Mouse (Mus musculus) liver, embryonic 14.5 days (tissue): Measurements from ENCODE around the gene Scgb1c1. TPM values are rescaled to one million over a fixed set of nuclear protein-coding genes. Genes with fewer than 3 reads are reported as not detected.
"Not testable (repeated sequence)": the region's sequence is repeated elsewhere in the genome, so short reads cannot be mapped to it uniquely, and the experiment has no call there.

Experiments
- ATAC-seq: fragments of 200-750 bp; cut with Nextera tagmentation; 2 replicates; pipeline ENCODE4 v1.8.0; 2017; ENCODE audit warnings: moderate number of reproducible peaks, mild to moderate bottlenecking, moderate library complexity; ENCODE audit not compliant: insufficient read depth
- DNase-seq, 3 experiments: peaks; one replicate each; pipeline ENCODE4 v3.0.0-alpha.2; 2012 to 2013; ENCODE audit warnings: low read depth in 3 of 3, low spot score in 3 of 3
- H3K27ac ChIP-seq: fragments of 300-500 bp; sonication (generic); 2 replicates; pipeline ENCODE4 v1.5.1; 2014; ENCODE audit warnings: moderate library complexity, mild to moderate bottlenecking, control low read depth, inconsistent platforms
- H3K27me3 ChIP-seq: fragments of 300-500 bp; sonication (generic); 2 replicates; pipeline ENCODE4 v1.6.1; 2014; ENCODE audit warnings: mild to moderate bottlenecking, low read length, moderate library complexity; ENCODE audit not compliant: control insufficient read depth, insufficient read depth
- H3K36me3 ChIP-seq: fragments of 300-500 bp; sonication (generic); replicated peaks from 2 replicates; pipeline ENCODE4 v1.6.1; 2014; ENCODE audit warnings: low read depth; ENCODE audit not compliant: control insufficient read depth, insufficient read depth
- H3K4me1 ChIP-seq, 2 experiments: fragments of 200-500 bp in 1 of 2; fragments of 300-500 bp in 1 of 2; sonication (generic) in 1 of 2; replicated peaks; 2 replicates each; pipeline ENCODE4 v1.6.1; 2012 to 2014; ENCODE audit warnings: antibody characterized with exemption in 1 of 2, inconsistent platforms in 1 of 2, low read length in 1 of 2; ENCODE audit not compliant: control insufficient read depth in 2 of 2, insufficient read depth in 2 of 2
- H3K4me2 ChIP-seq: fragments of 300-500 bp; sonication (generic); 2 replicates; pipeline ENCODE4 v1.6.1; 2014; ENCODE audit warnings: low read depth, mild to moderate bottlenecking, control low read depth, moderate library complexity
- H3K4me3 ChIP-seq, 2 experiments: fragments of 200-500 bp in 1 of 2; fragments of 300-500 bp in 1 of 2; sonication (generic) in 1 of 2; 2 replicates each; pipeline ENCODE4 v1.5.1; 2012 to 2014; ENCODE audit warnings: low read depth in 2 of 2, low read length in 2 of 2, mild to moderate bottlenecking in 2 of 2, control low read depth in 1 of 2, inconsistent platforms in 1 of 2, moderate library complexity in 1 of 2; ENCODE audit not compliant: insufficient read depth in 1 of 2
- H3K9ac ChIP-seq: fragments of 300-500 bp; sonication (generic); replicated peaks from 2 replicates; pipeline ENCODE4 v1.6.1; 2014; ENCODE audit warnings: mild to moderate bottlenecking, control low read depth, moderate library complexity
- H3K9me3 ChIP-seq: fragments of 300-500 bp; sonication (generic); 2 replicates; pipeline ENCODE4 v1.6.1; 2016; ENCODE audit warnings: low read length, mixed read lengths; ENCODE audit not compliant: control insufficient read depth
- CTCF ChIP-seq: IDR thresholded peaks from 2 replicates; pipeline ENCODE4 v1.5.1; 2016; ENCODE audit warnings: antibody characterized with exemption, low read depth, control low read depth
- EP300 ChIP-seq: IDR thresholded peaks from 2 replicates; pipeline ENCODE4 v1.6.1; 2016; ENCODE audit warnings: antibody characterized with exemption, low read depth
- WGBS: fragments of 180-500 bp; shearing (Covaris S2); extraction: QIAGEN DNeasy Blood & Tissue Kit; methylation state at CpG from one replicate; pipeline ENCODE4 v1.1.7; 2014; ENCODE audit not compliant: insufficient replicate concordance; 5-methylcytosine and 5-hydroxymethylcytosine counted together
- polyA plus RNA-seq, 2 experiments: library from polyadenylated mRNA; depleted of rRNA in 1 of 2; stranded (reverse) in 1 of 2; unstranded in 1 of 2; fragments of >200 nt; fragmentation: Nextera tagmentation in 1 of 2; extraction: Ambion mirVana in 1 of 2; gene quantifications; 2 replicates each; pipeline versions ENCODE4 v1.2.1 to v1.2.3; 2012 to 2014

The Scgb1c1 gene
- polyA plus RNA-seq, 2 experiments: not detected

DNA sequence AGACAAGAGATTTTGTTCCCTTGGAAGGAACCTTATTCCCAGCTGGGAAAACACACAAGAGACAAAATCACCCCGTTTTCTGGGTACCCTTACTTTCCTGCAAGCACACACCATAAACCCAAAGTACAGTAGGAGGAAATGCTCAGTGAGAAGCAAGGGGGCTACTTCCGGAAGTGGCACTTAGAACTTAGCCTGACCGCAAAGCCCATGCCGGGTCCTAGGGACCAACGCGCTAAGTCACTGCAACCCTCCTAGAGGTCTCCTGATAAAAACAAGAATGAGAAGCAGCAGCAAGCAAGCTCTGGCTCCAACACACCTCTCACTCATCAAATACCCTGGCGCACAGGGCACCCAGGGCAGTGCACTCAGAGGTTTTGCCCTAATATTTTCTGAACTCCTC, 34.0 kb downstream of the Scgb1c1 start:
- no peaks in the 10 kb centered on the region for H3K9me3 ChIP-seq
- no peak overlapping the region; the same call in 1 of the 2 replicates for H3K27ac ChIP-seq
- H3K27me3 ChIP-seq: no peaks in the 10 kb centered on the region
- H3K4me1 ChIP-seq: peaks cover 27 to 31% of the 10 kb centered on the region in 2 experiments
- TF ChIP-seq CTCF (no peak), EP300 (no peak)
- WGBS: 25% methylated on average over 7 of the region's 7 CpGs
- H3K9ac ChIP-seq: peak overlapping the region; percentile 7; the same call in 1 of the 2 replicates
- ATAC-seq (no peak), DNase-seq (no peak)
- H3K4me3 ChIP-seq: no peak overlapping the region
- H3K36me3 ChIP-seq: peaks cover 12% of the 10 kb centered on the region; the same call in 1 of the 2 replicates
- H3K4me2 ChIP-seq: peak overlapping the region; percentile 92

DNA sequence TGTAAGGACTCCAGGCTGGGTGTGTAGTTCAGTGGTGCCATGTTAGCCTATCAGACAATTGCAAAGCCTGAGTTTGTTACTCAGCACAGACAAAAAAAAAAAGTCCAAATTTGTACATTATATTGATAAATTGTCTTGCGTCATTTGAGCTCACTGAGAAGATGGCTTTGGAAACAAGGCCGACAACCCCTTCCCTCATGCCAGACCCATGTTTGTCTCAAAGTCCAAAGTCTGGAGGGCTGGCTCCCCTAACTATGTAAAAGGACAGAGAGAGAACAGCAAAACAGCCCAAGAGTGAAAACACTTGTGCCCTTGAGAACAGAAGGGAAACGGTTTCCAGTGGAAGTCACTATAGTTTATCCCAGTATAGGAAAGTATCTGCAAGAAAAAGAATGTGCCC, 35.1 kb downstream of the Scgb1c1 start:
- Histone ChIP-seq H3K27ac (peak overlapping the region; percentile 48), H3K36me3 (peaks cover 15% of the 10 kb centered on the region), H3K9ac (peak overlapping the region; percentile 28), H3K9me3 (no peaks in the 10 kb centered on the region), H3K27me3 (no peaks in the 10 kb centered on the region), H3K4me3 (peak overlapping the region in 1 of 2 experiments; percentile 93; a peak in 2 of 4 replicates), H3K4me1 (peaks cover 27 to 29% of the 10 kb centered on the region in 2 experiments), H3K4me2 (peak overlapping the region; percentile 92)
- no peak for TF ChIP-seq EP300
- no peak for TF ChIP-seq CTCF
- DNase-seq (peak in 1 of 3 experiments; percentile 10), ATAC-seq (no peak)
- WGBS: 52% methylated on average over 3 of the region's 3 CpGs

DNA sequence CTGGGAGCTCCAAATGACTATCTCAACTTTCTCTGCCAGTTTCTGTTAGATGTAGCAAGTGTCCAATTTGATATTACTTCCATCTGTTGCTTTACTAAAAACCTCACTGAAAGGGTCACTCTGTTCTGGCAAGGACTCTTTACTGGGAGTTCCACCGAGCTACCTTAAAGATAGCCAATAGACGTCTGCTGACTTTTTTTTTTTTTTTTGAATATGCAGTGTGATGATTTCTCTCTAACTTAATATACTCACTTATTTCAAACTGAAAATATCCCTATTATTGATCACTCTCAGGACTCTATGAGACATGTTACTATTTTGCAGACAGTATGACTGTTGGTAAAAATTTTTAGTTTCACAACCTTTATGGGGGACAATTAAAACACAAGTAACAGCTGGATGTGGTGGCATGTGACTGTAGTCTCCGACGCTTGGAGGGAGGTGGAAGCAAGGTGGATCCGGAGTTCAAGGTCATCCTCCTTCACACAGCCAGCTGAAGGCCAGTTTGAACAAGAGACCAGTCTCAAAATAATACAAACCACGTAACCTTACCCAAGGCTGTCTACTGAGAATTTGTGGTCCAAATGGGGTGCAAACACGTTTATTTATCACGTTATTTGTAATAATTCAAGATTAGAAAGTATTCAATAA, 35.6 kb downstream of the Scgb1c1 start:
- Histone ChIP-seq H3K9me3 (no peaks in the 10 kb centered on the region), H3K36me3 (peaks cover 13% of the 10 kb centered on the region), H3K27ac (peak overlapping the region; percentile 48), H3K27me3 (no peaks in the 10 kb centered on the region), H3K4me1 (peaks cover 27 to 29% of the 10 kb centered on the region in 2 experiments), H3K4me3 (peak overlapping the region; percentile 85 to 93), H3K4me2 (peak overlapping the region; percentile 92), H3K9ac (peak overlapping the region; percentile 75)
- ATAC-seq (no peak), DNase-seq (no peak)
- WGBS: 6% methylated on average over 8 of the region's 8 CpGs
- TF ChIP-seq EP300 (no peak), CTCF (no peak)

DNA sequence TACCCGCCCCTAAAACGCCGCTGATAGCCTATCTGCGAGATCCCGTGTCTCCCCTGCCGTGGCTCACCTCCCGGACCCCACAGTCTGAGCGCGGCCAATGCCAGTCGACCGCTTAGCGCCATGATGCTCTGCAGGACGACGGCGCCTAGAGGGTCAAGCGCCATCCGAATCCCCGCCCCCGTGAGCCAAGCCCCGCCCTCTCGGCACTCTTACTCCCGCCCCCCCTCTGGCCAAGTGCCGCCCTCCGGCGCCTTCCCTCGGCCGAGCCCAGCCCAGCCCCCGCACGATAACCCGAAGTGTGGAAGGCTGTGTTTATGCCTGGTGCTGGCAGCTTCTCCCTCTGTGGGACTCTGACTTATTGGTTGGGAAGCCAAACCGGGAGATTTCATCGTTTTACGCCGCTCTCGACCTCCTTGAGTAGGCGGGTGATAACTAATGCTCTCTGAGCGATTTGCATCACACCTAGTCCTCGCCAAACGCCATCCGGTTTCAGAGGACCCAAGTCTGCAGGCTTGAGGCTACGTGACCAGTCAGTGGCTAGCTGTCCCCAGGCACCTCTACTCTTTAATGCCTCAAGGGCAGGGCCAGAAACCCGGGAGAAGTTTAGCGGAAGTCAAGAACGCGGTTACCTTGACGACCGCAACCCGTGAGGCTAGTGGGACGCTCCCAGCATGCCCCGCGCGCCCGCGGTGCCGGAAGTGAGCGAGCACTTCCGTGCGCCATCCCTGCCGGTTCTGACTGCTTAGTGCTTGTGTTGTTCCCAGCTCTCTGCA, 36.5 kb downstream of the Scgb1c1 start, which contains the start of the genes Psmd13 and Sirt3:
Gene Psmd13 (plus strand): TSS at position 273 of the 773 bp plus-strand sequence.
Gene Sirt3 (minus strand): TSS at position 614 of the 773 bp plus-strand sequence.
- ATAC-seq (peak; percentile 93), DNase-seq (peak; percentile 90 to 91 (median 91))
- no peaks in the 10 kb centered on the region for H3K27me3 ChIP-seq
- H3K9me3 ChIP-seq: no peaks in the 10 kb centered on the region
- H3K4me3 ChIP-seq: peak within 1 kb of the TSS; percentile 85 to 93
- H3K9ac ChIP-seq: peak within 1 kb of the TSS; percentile 92
- peak within 1 kb of the TSS; percentile 82 for H3K27ac ChIP-seq
- H3K4me1 ChIP-seq: peaks cover 27 to 29% of the 10 kb centered on the region in 2 experiments
- H3K36me3 ChIP-seq: peaks cover 15% of the 10 kb centered on the region
- WGBS: under 1% methylated on average over 59 of the region's 59 CpGs
- peak within 1 kb of the TSS; percentile 92 for H3K4me2 ChIP-seq
- no peak for TF ChIP-seq CTCF
- TF ChIP-seq EP300: no peak

DNA sequence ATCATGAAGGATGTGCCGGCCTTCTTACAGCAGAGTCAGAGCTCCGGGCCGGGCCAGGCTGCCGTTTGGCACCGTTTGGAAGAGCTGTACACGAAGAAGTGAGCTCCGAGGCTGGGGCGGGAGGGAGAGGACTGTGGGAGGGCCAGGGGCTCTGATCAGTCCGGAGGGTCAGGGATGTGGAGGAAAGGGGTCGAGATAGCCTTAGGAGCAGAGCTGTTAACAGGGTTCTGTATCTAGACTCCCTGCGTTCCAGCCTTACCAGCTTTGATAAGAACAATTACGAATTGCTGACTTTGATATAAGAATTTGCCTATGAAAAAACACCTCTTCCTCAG, 37.1 kb downstream of the Scgb1c1 start:
- H3K4me3 ChIP-seq: peak overlapping the region; percentile 85 to 93
- H3K4me2 ChIP-seq: peak overlapping the region; percentile 92
- DNase-seq (no peak), ATAC-seq (peak; percentile 18)
- H3K27ac ChIP-seq: peak overlapping the region; percentile 64
- H3K9ac ChIP-seq: peak overlapping the region; percentile 92
- H3K4me1 ChIP-seq: peaks cover 27 to 29% of the 10 kb centered on the region in 2 experiments
- peaks cover 21% of the 10 kb centered on the region for H3K36me3 ChIP-seq
- TF ChIP-seq CTCF (no peak), EP300 (no peak)
- no peaks in the 10 kb centered on the region for H3K9me3 ChIP-seq
- no peaks in the 10 kb centered on the region for H3K27me3 ChIP-seq
- WGBS: under 1% methylated on average over 12 of the region's 12 CpGs

DNA sequence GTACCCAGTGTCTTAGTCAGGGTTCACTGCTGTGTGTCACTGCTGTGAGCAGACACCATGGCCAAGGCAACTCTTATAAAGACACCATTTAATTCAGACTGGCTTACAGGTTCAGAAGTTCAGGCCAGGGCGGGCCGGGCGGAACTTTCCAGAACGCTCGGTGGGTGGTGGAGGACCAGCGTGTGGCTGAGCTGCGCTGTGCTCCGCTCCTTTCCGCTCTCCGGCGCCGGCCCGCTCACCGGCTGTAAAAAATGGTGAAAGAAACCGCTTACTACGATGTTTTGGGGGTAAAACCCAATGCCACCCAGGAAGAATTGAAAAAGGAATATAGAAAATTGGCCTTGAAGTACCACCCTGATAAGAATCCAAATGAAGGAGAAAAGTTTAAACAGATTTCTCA, 45.3 kb downstream of the Scgb1c1 start:
- H3K4me2 ChIP-seq, H3K4me1 ChIP-seq, H3K9me3 ChIP-seq, ATAC-seq, H3K27me3 ChIP-seq, DNase-seq, H3K27ac ChIP-seq, H3K9ac ChIP-seq, H3K4me3 ChIP-seq: not testable (repeated sequence)
- 95% methylated on average over 16 of the region's 16 CpGs for whole genome bisulfite sequencing
- H3K36me3 ChIP-seq: peaks cover 58% of the 10 kb centered on the region
